Mouse (Mus musculus): ENCODE results near the gene Pik3r2.

Pik3r2 gene

GRCm38 (mm10) chr8:70791975-70792691, 15.6 kb upstream of the Pik3r2 start:
- ChIA-PET POLR2A (interaction anchor here (0.6 to 10.9 kb wide), 106 partner anchors 8 to 888 kb away, joined by 3 to 163 read pairs (median 5); partner anchors contain the start of genes Arrdc2 (in 3 of the 4), Jund (in 3 of the 4), Lsm4 (in 3 of the 4) and Mast3 (in 3 of the 4)), CTCF (interaction anchor here (0.5 to 2.3 kb wide), 37 partner anchors 9 to 738 kb away, joined by 3 to 27 read pairs (median 4); partner anchors contain the start of genes Gm3336 (in 3 of the 4), Arrdc2 (in 2 of the 4), Mast3 (in 2 of the 4) and Lsm4 (in 1 of the 4))

GRCm38 (mm10) chr8:70791294-70791701, 14.8 kb upstream of the Pik3r2 start:
- ChIA-PET CTCF (interaction anchor here in 3 of 4 experiments (0.5 to 2.3 kb wide), 10 partner anchors 8 to 980 kb away, joined by 3 to 27 read pairs (median 4); partner anchors contain the start of genes Arrdc2 (in 1 of the 3) and Gm3336 (in 1 of the 3)), POLR2A (interaction anchor here (1.1 to 10.9 kb wide), 24 partner anchors 8 to 779 kb away, joined by 3 to 163 read pairs (median 9); partner anchors contain the start of genes Arrdc2 (in 2 of the 4), Jund (in 2 of the 4), Mast3 (in 2 of the 4) and Mpv17l2 (in 2 of the 4))

GRCm38 (mm10) chr8:70790846-70791245, 14.3 kb upstream of the Pik3r2 start:
- ChIA-PET POLR2A (interaction anchor here in 3 of 4 experiments (0.6 to 10.9 kb wide), 13 partner anchors 14 to 116 kb away, joined by 4 to 163 read pairs (median 38); partner anchors contain the start of genes Arrdc2 (in 2 of the 3), Mast3 (in 2 of the 3), Pik3r2 (in 2 of the 3) and Lsm4 (in 1 of the 3)), CTCF (no interaction called here)

- ChIA-PET POLR2A (interaction anchor here in 3 of 4 experiments (0.6 to 10.9 kb wide), 18 partner anchors 8 to 107 kb away, joined by 3 to 163 read pairs (median 8); partner anchors contain the start of genes Jund (in 2 of the 3), Pik3r2 (in 2 of the 3), Arrdc2 (in 1 of the 3) and Mast3 (in 1 of the 3)), CTCF (interaction anchor here in 3 of 4 experiments (0.6 to 3.0 kb wide), 4 partner anchors 20 to 630 kb away, joined by 3 to 15 read pairs (median 6); no protein-coding TSS in a partner anchor)
These were observed 12.5 kb upstream of the Pik3r2 start for GRCm38 (mm10) chr8:70789046-70789445.

GRCm38 (mm10) chr8:70787941-70788667, 11.6 kb upstream of the Pik3r2 start:
- ChIA-PET CTCF (interaction anchor here in 3 of 4 experiments (0.7 to 3.0 kb wide), 7 partner anchors 9 to 109 kb away, joined by 3 to 15 read pairs (median 3); partner anchors contain the start of gene Rpl18a (in 1 of the 3)), POLR2A (interaction anchor here (0.5 to 10.9 kb wide), 37 partner anchors 8 to 277 kb away, joined by 3 to 163 read pairs (median 5); partner anchors contain the start of genes Jund (in 3 of the 4), Pik3r2 (in 3 of the 4), Arrdc2 (in 2 of the 4) and Mast3 (in 1 of the 4))

GRCm38 (mm10) chr8:70787051-70787445, 10.5 kb upstream of the Pik3r2 start:
- ChIA-PET POLR2A (interaction anchor here (0.5 to 10.9 kb wide), 30 partner anchors 8 to 644 kb away, joined by 3 to 163 read pairs (median 5); partner anchors contain the start of genes Arrdc2 (in 3 of the 4), Jund (in 3 of the 4), Pik3r2 (in 3 of the 4) and Haus8 (in 1 of the 4)), CTCF (interaction anchor here in 2 of 4 experiments (0.5 to 3.0 kb wide), 4 partner anchors 10 to 421 kb away, joined by 3 to 15 read pairs (median 4); no protein-coding TSS in a partner anchor)

GRCm38 (mm10) chr8:70786291-70787050, 10.0 kb upstream of the Pik3r2 start:
- ChIA-PET CTCF (interaction anchor here in 2 of 4 experiments (0.5 to 3.0 kb wide), 4 partner anchors 11 to 420 kb away, joined by 3 to 15 read pairs (median 4); partner anchors contain the start of gene Arrdc2 (in 1 of the 2)), POLR2A (interaction anchor here (0.5 to 10.9 kb wide), 29 partner anchors 9 to 643 kb away, joined by 3 to 163 read pairs (median 5); partner anchors contain the start of genes Arrdc2 (in 3 of the 4), Pik3r2 (in 3 of the 4), Jund (in 2 of the 4) and Mast3 (in 2 of the 4))

- ChIA-PET CTCF (interaction anchor here in 2 of 4 experiments (1.0 to 1.4 kb wide), 4 partner anchors 10 to 65 kb away, joined by 3 to 4 read pairs (median 4); no protein-coding TSS in a partner anchor), POLR2A (interaction anchor here in 3 of 4 experiments (0.7 to 12.9 kb wide), 16 partner anchors 9 to 118 kb away, joined by 3 to 163 read pairs (median 4); partner anchors contain the start of genes Arrdc2 (in 2 of the 3), Mast3 (in 1 of the 3), Mpv17l2 (in 1 of the 3) and Rpl18a (in 1 of the 3))
These were observed 3.6 kb upstream of the Pik3r2 start for GRCm38 (mm10) chr8:70780093-70780492.

GRCm38 (mm10) chr8:70775851-70776495, 540 bp downstream of the Pik3r2 start:
- ChIA-PET CTCF (interaction anchor here in 1 of 4 experiments (1.7 to 2.0 kb wide), 3 partner anchors 9 to 21 kb away, joined by 3 to 7 read pairs (median 5); partner anchors contain the start of gene Mpv17l2), POLR2A (interaction anchor here in 3 of 4 experiments (0.5 to 12.9 kb wide), 57 partner anchors 7 to 255 kb away, joined by 3 to 163 read pairs (median 6); partner anchors contain the start of genes Arrdc2 (in 3 of the 3), Mpv17l2 (in 3 of the 3), Jund (in 2 of the 3) and Lsm4 (in 2 of the 3))

GRCm38 (mm10) chr8:70775227-70775626, 1.3 kb downstream of the Pik3r2 start:
- ChIA-PET CTCF (interaction anchor here in 1 of 4 experiments (1.2 to 2.0 kb wide), 2 partner anchors 12 to 22 kb away, joined by 4 to 7 read pairs; no protein-coding TSS in a partner anchor), POLR2A (interaction anchor here in 2 of 4 experiments (0.5 to 12.9 kb wide), 17 partner anchors 9 to 166 kb away, joined by 3 to 163 read pairs (median 10); partner anchors contain the start of genes Jund (in 2 of the 2), Rpl18a (in 2 of the 2), Arrdc2 (in 1 of the 2) and Mast3 (in 1 of the 2))

- CTCF ChIA-PET, result interaction anchor here in 2 of 4 experiments (1.1 to 2.9 kb wide), 3 partner anchors 11 to 47 kb away, joined by 3 to 10 read pairs (median 4); no protein-coding TSS in a partner anchor
- POLR2A ChIA-PET, result interaction anchor here in 3 of 4 experiments (1.0 to 12.9 kb wide), 16 partner anchors 9 to 166 kb away, joined by 3 to 163 read pairs (median 6); partner anchors contain the start of genes Arrdc2 (in 2 of the 3), Jund (in 2 of the 3), Rpl18a (in 2 of the 3) and Mast3 (in 1 of the 3)
These were observed 1.8 kb downstream of the Pik3r2 start for GRCm38 (mm10) chr8:70774740-70775139.

GRCm38 (mm10) chr8:70773833-70774232, 2.7 kb downstream of the Pik3r2 start:
- ChIA-PET POLR2A (interaction anchor here in 3 of 4 experiments (0.8 to 12.9 kb wide), 16 partner anchors 9 to 123 kb away, joined by 3 to 163 read pairs (median 4); partner anchors contain the start of genes Arrdc2 (in 3 of the 3), Lsm4 (in 2 of the 3), Jund (in 1 of the 3) and Pgpep1 (in 1 of the 3)), CTCF (interaction anchor here in 2 of 4 experiments (0.5 to 2.9 kb wide), 5 partner anchors 10 to 55 kb away, joined by 3 to 10 read pairs (median 3); partner anchors contain the start of gene Gm3336 (in 1 of the 2))

GRCm38 (mm10) chr8:70773410-70773809, 3.1 kb downstream of the Pik3r2 start:
- ChIA-PET CTCF (interaction anchor here in 2 of 4 experiments (1.1 to 2.9 kb wide), 4 partner anchors 10 to 55 kb away, joined by 3 to 10 read pairs (median 4); partner anchors contain the start of gene Gm3336 (in 1 of the 2)), POLR2A (interaction anchor here in 3 of 4 experiments (0.7 to 12.9 kb wide), 16 partner anchors 9 to 263 kb away, joined by 3 to 163 read pairs (median 4); partner anchors contain the start of genes Arrdc2 (in 3 of the 3), Lsm4 (in 2 of the 3), Pgpep1 (in 1 of the 3) and Uba52 (in 1 of the 3))

- POLR2A ChIA-PET, result interaction anchor here in 3 of 4 experiments (0.7 to 12.9 kb wide), 16 partner anchors 9 to 263 kb away, joined by 3 to 163 read pairs (median 4); partner anchors contain the start of genes Arrdc2 (in 2 of the 3), Lsm4 (in 2 of the 3), Jund (in 1 of the 3) and Mpv17l2 (in 1 of the 3)
- CTCF ChIA-PET, result interaction anchor here (0.5 to 2.9 kb wide), 5 partner anchors 9 to 412 kb away, joined by 3 to 10 read pairs (median 4); no protein-coding TSS in a partner anchor
These were observed 3.6 kb downstream of the Pik3r2 start for GRCm38 (mm10) chr8:70772890-70773289.
